Mouse (Mus musculus) lung, embryonic 15.5 days (tissue): Measurements from ENCODE around the gene Gng8. TPM values are rescaled to one million over a fixed set of nuclear protein-coding genes. Genes with fewer than 3 reads are reported as not detected.
A peak's percentile ranks its signal among the peaks of the same experiment; 100 is the strongest.

Experiments used
- ATAC-seq: fragments of 200-750 bp; cut with Nextera tagmentation; 2 replicates; pipeline ENCODE4 v1.8.0; 2017; ENCODE audit warnings: moderate number of reproducible peaks, borderline replicate concordance; ENCODE audit not compliant: low FRiP score, low TSS enrichment; ENCODE audit errors: extremely low read depth
- H3K27ac ChIP-seq: fragments of 300-500 bp; sonication (generic); 2 replicates; pipeline ENCODE4 v1.5.1; 2015; ENCODE audit warnings: moderate library complexity, mild to moderate bottlenecking, inconsistent platforms
- H3K27me3 ChIP-seq: fragments of 300-500 bp; sonication (generic); 2 replicates; pipeline ENCODE4 v1.6.1; 2015; ENCODE audit warnings: inconsistent platforms
- H3K36me3 ChIP-seq: fragments of 300-500 bp; sonication (generic); 2 replicates; pipeline ENCODE4 v1.6.1; 2015; ENCODE audit warnings: inconsistent platforms
- H3K4me1 ChIP-seq: fragments of 300-500 bp; sonication (generic); 2 replicates; pipeline ENCODE4 v1.6.1; 2015; ENCODE audit warnings: inconsistent platforms
- H3K4me2 ChIP-seq: fragments of 300-500 bp; sonication (generic); 2 replicates; pipeline ENCODE4 v1.6.1; 2015; ENCODE audit warnings: inconsistent platforms, mild to moderate bottlenecking, moderate library complexity
- H3K4me3 ChIP-seq: fragments of 300-500 bp; sonication (generic); 2 replicates; pipeline ENCODE4 v1.5.1; 2015; ENCODE audit warnings: mild to moderate bottlenecking, inconsistent platforms
- H3K9ac ChIP-seq: fragments of 300-500 bp; sonication (generic); 2 replicates; pipeline ENCODE4 v1.6.1; 2015; ENCODE audit warnings: inconsistent platforms
- H3K9me3 ChIP-seq: fragments of 300-500 bp; sonication (generic); 2 replicates; pipeline ENCODE4 v1.6.1; 2016; ENCODE audit warnings: inconsistent platforms
- WGBS: fragments of 180-500 bp; shearing (Covaris S2); methylation state at CpG from one replicate; pipeline ENCODE4 v1.1.7; 2015; 5-methylcytosine and 5-hydroxymethylcytosine counted together
- polyA plus RNA-seq: library from polyadenylated mRNA; unstranded; fragments of >200 nt; fragmentation: Nextera tagmentation; extraction: Ambion mirVana; gene quantifications from 2 replicates; pipeline ENCODE4 v1.2.1, GENCODE M21; 2015

Gng8 gene
- polyA plus RNA-seq, 1 experiment from 2014 or later, result 12.0 TPM

DNA sequence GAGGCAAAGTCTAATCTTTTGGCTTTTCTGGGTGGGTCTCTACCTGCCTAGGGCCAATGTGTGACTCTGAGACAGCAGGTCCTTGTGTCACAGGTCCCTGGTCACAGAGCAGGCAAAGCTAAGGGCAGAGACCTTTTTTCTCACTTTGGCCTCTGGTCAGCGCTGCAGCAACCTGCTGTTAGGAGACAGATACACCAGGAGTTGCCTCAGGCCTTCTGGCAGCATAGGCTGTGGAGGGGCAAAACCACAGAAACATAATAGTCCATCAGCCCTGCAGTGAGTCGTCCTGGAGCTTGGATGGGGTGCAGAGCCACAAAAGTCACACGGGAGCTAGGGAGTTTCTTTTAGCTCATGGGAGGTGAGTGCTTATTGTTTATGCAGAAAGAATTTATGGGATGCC lies 27.1 kb downstream of the Gng8 start:
- WGBS, result 69% methylated on average over 3 of the region's 3 CpGs
- no peak overlapping the region for H3K27ac ChIP-seq
- ATAC-seq, result no peak

DNA sequence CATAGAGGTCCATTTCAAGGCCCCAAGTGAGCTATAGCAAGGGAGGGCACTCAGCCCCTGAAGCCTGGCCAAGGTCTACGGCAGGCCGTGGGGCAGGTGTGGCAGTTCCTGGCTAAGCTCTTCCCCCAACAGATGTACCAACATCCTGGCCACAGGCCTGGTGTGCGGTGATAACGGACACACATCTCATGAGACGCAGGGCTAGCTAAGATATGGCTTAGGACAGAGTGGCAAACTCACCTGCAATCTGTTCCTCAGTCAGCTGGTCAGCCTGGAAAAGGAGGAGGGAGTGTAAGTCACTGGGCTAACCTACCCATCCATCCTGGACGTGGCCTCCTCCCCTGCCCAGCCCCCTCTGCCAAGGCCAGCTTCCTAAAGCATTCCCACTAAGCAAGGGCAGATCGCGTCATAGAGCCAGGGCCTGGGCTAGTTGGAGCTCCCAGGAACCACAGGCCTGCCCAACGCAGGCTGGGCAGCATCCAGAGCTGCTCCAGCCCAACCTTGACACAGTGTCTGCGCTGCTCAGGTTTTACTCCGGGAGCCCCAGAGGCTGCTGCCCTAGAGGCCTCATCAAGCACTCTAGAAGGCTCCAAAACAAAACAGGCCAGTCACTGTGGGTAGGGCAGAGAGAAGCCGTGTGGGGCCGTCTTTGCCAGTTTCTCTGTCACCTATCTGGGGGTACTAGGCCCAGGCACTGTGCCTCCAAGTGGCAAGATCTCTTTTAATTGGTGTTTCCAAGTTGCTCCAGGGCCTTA lies 28.0 kb downstream of the Gng8 start:
- Histone ChIP-seq H3K4me2 (no peak overlapping the region), H3K27ac (0 out of 2 replicates have a peak overlapping the region, but pooled peaks have one; percentile 15), H3K9ac (peak overlapping the region; percentile 19; the same call in 1 of the 2 replicates), H3K4me3 (no peak overlapping the region), H3K36me3 (peaks cover 55% of the 10 kb centered on the region), H3K9me3 (no peaks in the 10 kb centered on the region), H3K27me3 (no peaks in the 10 kb centered on the region), H3K4me1 (peaks cover 65% of the 10 kb centered on the region)
- ATAC-seq, result no peak
- WGBS, result 73% methylated on average over 13 of the region's 13 CpGs

More for the DNA sequence above, 27.1 kb downstream of the Gng8 start:
- no peak overlapping the region for H3K9ac ChIP-seq
- peaks cover 65% of the 10 kb centered on the region for H3K4me1 ChIP-seq
- H3K36me3 ChIP-seq, result peaks cover 61% of the 10 kb centered on the region
- no peaks in the 10 kb centered on the region for H3K9me3 ChIP-seq
- no peak overlapping the region for H3K4me3 ChIP-seq
- no peaks in the 10 kb centered on the region for H3K27me3 ChIP-seq
- H3K4me2 ChIP-seq, result no peak overlapping the region

DNA sequence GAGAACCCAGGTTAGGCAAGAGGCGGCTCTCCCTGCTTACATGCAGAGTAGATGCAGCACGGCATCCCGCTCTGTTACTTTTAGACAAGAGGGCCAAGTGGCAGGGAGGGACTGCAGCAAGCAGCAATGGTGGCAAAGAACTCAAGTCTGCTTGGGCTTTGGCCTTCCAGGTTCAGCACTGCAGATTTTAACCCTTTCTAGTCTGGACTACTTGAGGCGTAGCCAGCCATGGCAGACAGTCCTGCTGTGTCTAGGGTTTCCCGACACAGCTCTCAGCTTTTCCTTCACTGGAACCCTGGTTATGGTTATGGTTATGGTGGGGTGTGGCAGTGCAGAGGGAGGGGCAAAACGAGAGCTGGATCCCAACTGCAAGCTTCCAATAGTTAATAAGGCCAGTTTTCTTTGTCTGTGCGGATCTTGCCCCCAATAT lies 28.6 kb downstream of the Gng8 start:
- H3K9ac ChIP-seq, result peak overlapping the region; percentile 19; the same call in 1 of the 2 replicates
- no peak overlapping the region for H3K4me3 ChIP-seq
- peaks cover 49% of the 10 kb centered on the region for H3K36me3 ChIP-seq
- H3K27ac ChIP-seq, result 0 out of 2 replicates have a peak overlapping the region, but pooled peaks have one; percentile 15
- H3K27me3 ChIP-seq, result no peaks in the 10 kb centered on the region
- H3K4me1 ChIP-seq, result peaks cover 65% of the 10 kb centered on the region
- ATAC-seq, result no peak
- no peaks in the 10 kb centered on the region for H3K9me3 ChIP-seq
- WGBS, result 79% methylated on average over 7 of the region's 7 CpGs
- no peak overlapping the region for H3K4me2 ChIP-seq

DNA sequence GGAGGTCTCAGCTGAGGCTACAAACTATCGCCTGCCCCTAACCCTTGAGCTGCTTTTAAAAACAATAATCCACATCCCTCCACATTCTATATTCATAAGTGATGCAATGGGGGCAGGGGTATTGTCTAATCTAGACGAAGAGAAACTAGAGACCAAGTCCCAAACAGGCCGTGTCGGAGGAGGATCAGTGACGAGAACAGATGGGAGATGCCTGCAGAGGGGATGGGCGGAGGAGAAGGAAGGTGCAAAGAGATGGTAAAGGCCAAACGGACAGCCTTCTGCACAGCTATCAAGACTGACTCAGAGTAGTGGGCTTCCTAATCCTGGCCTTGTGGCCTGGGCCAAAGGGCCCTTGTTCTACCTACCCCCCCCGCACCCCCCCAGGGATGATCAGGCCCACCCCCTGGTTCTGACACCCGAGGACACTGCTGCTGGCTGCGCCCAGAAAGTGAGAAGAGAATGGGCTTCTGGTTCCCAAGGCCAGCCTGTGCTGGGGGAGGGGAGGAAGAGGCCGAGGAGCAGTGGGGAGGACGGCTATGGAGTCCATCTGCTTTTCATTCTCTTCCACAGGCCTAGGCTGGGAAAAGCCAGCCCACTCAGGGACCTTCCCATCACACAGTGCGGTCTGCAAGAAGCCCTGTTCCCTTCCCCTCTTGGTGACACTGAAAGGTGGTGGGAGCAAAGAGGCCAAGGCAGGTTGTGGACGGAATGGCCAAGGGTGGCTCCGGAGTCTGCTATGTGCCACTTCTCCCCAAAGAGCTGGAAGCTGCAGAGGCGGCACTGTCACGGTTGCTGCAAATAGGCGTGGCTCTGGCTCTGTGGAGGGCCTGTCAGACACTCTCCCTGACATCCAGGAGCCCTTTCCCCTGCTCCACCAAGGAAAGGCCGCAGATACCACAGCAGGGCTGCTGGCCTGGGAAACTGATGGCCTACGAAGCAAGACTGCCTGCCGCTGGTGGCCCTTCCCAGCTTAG lies 29.5 kb downstream of the Gng8 start:
- Histone ChIP-seq H3K9me3 (no peaks in the 10 kb centered on the region), H3K27ac (peak overlapping the region; percentile 49), H3K9ac (peak overlapping the region; percentile 99), H3K4me3 (peak overlapping the region; percentile 92), H3K36me3 (peaks cover 41% of the 10 kb centered on the region), H3K4me2 (peak overlapping the region; percentile 66), H3K27me3 (no peaks in the 10 kb centered on the region), H3K4me1 (peaks cover 57% of the 10 kb centered on the region)
- ATAC-seq, result no peak
- 52% methylated on average over 21 of the region's 21 CpGs for WGBS

DNA sequence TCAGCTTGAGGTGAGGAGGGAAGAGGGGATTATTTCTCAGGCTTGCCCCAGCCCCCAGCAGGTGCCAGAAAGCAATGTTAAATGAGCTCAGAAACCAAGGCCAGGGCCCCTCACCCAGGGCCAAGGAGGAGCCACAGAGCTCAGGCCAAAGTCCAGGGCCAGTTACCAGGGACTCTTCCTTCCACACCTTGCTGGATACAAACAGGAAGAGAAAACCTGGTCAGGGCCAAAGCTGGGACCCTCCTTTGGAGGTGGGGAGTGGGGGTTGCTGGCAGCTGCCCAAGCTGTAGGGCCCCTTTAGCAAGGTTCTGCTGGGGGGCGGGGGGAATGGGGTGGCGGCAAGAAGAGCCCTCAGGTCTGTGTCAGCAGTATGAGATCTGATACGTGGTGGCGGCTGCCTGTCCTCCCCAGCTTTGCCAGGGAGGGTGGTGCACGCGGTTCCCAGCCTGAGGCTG lies 30.3 kb downstream of the Gng8 start:
- no peaks in the 10 kb centered on the region for H3K27me3 ChIP-seq
- H3K4me1 ChIP-seq, result peaks cover 49% of the 10 kb centered on the region
- 18% methylated on average over 6 of the region's 6 CpGs for WGBS
- ATAC-seq, result no peak
- peak overlapping the region; percentile 92 for H3K4me3 ChIP-seq
- no peaks in the 10 kb centered on the region for H3K9me3 ChIP-seq
- H3K27ac ChIP-seq, result peak overlapping the region; percentile 49; the same call in 1 of the 2 replicates
- peak overlapping the region; percentile 99 for H3K9ac ChIP-seq
- peaks cover 34% of the 10 kb centered on the region for H3K36me3 ChIP-seq
- H3K4me2 ChIP-seq, result peak overlapping the region; percentile 66

DNA sequence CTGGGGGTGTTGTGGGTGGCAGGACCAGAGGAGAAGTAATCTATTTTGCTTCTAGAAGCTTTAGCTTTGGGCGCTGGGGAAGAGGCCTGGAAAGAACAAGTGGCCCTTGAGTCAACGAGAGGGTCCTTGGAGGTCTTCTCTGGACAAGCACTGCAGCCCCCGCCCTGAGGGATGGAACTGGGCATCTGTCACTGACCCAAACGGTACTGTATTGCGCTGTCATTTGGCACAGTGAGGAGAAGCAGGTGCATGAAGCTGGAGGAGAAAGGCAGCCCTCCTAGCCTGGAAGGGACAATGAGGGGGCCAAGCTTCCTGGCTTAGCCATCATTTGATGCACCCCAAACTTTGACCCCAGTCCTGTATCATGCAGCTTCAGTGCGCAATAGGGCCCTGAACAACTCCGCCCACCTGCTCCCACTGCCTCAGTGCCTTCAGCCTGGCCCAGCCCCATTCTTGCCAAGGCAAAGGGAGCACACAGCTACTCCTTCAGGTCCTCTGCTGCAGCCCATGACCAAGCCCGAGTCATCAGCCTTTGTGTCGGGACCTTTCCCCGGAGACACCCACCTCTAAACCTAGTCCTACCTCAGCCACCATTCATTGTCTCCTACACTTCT lies 30.9 kb downstream of the Gng8 start:
- Histone ChIP-seq H3K27me3 (no peaks in the 10 kb centered on the region), H3K4me3 (peak overlapping the region; percentile 92), H3K36me3 (peaks cover 28% of the 10 kb centered on the region), H3K27ac (0 out of 2 replicates have a peak overlapping the region, but pooled peaks have one; percentile 10), H3K4me2 (peak overlapping the region; percentile 66), H3K9me3 (no peaks in the 10 kb centered on the region), H3K4me1 (peaks cover 47% of the 10 kb centered on the region), H3K9ac (peak overlapping the region; percentile 99)
- ATAC-seq, result no peak
- WGBS, result 45% methylated on average over 10 of the region's 10 CpGs

DNA sequence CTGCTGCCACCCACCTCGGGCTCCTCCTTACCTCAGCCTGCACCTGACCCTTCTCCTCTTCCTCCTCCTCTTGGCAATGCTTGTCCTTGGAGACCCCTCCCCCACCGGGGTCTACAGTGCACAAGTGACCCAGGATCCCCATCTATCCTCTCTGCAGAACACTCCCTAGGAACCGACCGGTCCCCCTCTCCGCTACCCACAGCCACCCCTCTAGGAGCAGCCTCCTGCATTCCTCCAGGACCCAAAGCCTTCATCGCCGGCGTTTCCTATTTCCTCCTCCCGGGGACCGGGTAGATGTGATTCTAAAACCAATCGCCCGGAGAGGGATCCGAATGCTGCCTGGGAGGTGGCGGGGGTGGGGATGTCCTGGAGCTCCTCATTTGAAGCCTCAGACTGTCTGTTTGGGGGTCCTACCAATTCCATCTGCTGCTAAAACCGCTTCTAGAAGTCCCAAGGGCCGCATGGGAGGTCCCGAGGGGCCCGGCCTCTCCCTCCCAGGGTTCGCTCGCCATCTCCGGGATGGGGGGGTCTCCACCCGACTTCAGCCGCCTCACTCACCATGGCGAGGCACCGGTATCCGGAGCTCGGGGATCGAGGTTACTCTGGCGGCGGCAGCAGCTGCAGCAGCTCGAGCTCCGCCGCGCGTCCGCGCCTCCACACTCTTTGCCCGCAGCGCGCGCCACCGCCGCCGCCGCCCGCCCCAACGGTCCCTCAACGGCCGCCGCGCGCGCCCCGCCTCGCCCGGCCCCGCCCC lies 31.9 kb downstream of the Gng8 start:
- peak overlapping the region; percentile 92 for H3K4me3 ChIP-seq
- H3K9ac ChIP-seq, result peak overlapping the region; percentile 99
- no peak; the same call in 1 of the 2 replicates for ATAC-seq
- H3K27ac ChIP-seq, result peak overlapping the region; percentile 95
- peaks cover 39% of the 10 kb centered on the region for H3K4me1 ChIP-seq
- H3K9me3 ChIP-seq, result no peaks in the 10 kb centered on the region
- H3K27me3 ChIP-seq, result no peaks in the 10 kb centered on the region
- peaks cover 18% of the 10 kb centered on the region for H3K36me3 ChIP-seq
- H3K4me2 ChIP-seq, result peak overlapping the region; percentile 66
- under 1% methylated on average over 57 of the region's 57 CpGs for WGBS

DNA sequence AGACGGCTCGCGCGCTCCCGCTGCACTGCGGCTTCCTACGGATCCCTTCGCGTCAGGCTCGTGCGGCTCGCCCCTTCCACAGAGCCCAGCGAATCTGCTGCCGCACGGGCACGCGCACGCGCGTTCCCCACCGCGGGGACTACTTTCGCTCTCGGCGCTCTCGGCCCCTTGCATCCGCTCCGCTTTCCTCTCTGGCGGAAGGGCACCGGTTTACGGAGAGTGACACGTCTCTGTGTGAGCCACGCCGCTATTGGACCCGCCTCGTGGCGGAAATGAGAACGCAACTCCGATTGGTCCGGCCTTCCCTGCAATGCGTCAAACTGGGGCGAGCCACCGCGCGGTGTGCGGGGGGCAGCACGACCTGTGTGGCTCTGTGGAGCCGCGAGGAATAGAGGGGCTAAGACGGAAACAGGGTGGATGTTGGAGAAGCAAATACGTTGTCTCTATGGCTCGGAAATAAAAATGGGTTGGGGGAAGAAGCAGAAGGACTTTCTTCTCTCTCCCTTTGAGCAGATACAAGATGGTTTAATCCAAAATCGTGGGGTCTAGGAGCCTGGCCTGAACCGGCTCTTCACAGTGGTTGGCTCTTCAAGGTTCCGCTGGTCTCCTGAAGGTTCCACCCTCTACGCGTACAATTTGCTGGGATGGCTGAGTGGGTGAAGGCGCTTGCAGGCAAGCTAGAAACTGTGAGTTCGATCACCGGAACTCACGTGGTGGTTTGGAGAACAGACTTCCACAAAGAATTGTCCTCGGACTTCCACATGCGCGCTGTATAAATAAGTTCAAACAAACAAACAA lies 32.6 kb downstream of the Gng8 start, which contains the start of gene Calm3:
TSS of gene Calm3 (minus strand) at position 78 of the 798 bp plus-strand sequence.
- peak within 1 kb of the TSS; percentile 99 for H3K9ac ChIP-seq
- H3K4me2 ChIP-seq, result peak within 1 kb of the TSS; percentile 66
- no peaks in the 10 kb centered on the region for H3K9me3 ChIP-seq
- peaks cover 12% of the 10 kb centered on the region for H3K36me3 ChIP-seq
- peak; percentile 93 for ATAC-seq
- H3K27ac ChIP-seq, result peak within 1 kb of the TSS; percentile 95
- peak within 1 kb of the TSS; percentile 92 for H3K4me3 ChIP-seq
- H3K27me3 ChIP-seq, result no peaks in the 10 kb centered on the region
- H3K4me1 ChIP-seq, result peaks cover 35% of the 10 kb centered on the region
- WGBS, result 2% methylated on average over 64 of the region's 64 CpGs

DNA sequence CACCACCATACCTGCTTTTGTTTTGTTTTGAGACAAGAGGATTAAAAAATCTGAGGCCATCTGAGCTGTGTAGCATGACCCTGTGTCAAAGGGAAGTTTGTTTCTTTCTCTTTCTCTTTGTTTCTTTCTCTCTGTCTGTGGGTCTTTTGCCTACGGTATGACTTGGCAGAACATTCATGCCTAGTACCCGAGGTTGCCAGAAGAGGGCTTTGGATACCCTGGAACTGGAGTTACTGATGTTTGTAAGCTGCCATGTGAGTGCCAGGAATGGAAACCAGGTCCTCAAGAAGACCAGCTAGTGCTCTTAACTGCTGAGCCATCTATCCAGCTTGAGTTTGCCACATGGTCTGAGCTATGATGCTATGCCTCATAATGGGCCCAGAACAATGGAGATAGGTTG lies 36.8 kb downstream of the Gng8 start:
- H3K27ac ChIP-seq, result no peak overlapping the region
- ATAC-seq, result no peak
- H3K4me2 ChIP-seq, result no peak overlapping the region
- 34% methylated on average over 2 of the region's 2 CpGs for WGBS
- H3K27me3 ChIP-seq, result no peaks in the 10 kb centered on the region
- no peak overlapping the region for H3K4me3 ChIP-seq
- H3K9me3 ChIP-seq, result no peaks in the 10 kb centered on the region
- no peak overlapping the region for H3K9ac ChIP-seq
- no peaks in the 10 kb centered on the region for H3K36me3 ChIP-seq
- peaks cover 8% of the 10 kb centered on the region for H3K4me1 ChIP-seq

DNA sequence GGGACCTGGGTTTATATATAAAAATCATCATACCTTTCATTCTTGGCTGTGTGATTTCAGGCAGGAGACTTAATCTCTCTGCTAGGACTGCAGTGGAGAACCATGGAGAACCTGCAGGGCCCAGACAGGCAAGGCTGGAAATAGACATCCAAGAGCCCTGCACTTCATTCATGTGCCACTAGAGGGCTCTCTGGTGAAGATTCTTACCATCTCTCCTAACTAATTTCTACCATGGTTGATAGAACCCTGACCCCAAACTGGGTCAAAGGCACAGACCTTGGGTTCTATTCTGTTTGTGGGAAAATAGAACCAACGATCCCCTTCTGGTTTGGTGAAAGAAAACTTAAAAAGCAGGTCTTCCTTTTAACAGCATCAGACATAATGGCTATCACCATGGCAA lies 39.3 kb downstream of the Gng8 start:
- Histone ChIP-seq H3K4me1 (peaks cover 8% of the 10 kb centered on the region), H3K4me3 (no peak overlapping the region), H3K27me3 (no peaks in the 10 kb centered on the region), H3K4me2 (no peak overlapping the region), H3K36me3 (no peaks in the 10 kb centered on the region), H3K27ac (no peak overlapping the region), H3K9ac (no peak overlapping the region), H3K9me3 (no peaks in the 10 kb centered on the region)
- 6% methylated on average over 1 of the region's 1 CpGs for WGBS
- ATAC-seq, result no peak
